Mouse (Mus musculus): ENCODE data around the gene Igsf9b. TPM values are rescaled to one million over a fixed set of nuclear protein-coding genes. Genes with fewer than 3 reads are reported as not detected.

Gene Igsf9b
- polyA plus RNA-seq, 2 experiments from 2014 or later, result 1.3 to 2.3 TPM

GRCm38 (mm10) chr9:27289543-27290308, 9.3 kb upstream of the Igsf9b start:
- no peak for ATAC-seq

DNA sequence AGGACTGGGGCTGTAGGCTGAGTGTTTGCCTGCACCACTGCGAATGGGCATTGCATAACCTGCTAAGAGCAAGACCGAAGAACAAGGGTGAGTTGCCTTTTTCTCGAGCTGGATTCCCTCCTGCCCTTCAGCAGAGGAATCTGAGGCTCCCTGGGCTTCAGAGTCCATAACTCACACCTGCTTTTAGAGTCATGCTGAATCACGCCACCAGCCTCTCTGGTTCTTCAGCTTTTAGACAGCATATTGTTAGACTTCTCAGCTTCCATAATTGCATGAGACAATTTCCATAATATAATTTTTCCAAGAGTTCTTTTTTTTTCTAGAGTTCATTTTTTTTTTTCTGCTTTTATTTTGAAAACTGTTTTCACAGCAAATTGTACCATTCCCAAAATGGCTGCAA, 4.6 kb upstream of the Igsf9b start:
- no peak for ATAC-seq

GRCm38 (mm10) chr9:27299286-27300187, 533 bp downstream of the Igsf9b start:
- ATAC-seq, result no peak

GRCm38 (mm10) chr9:27300188-27300691, 1.2 kb downstream of the Igsf9b start:
- peak; percentile 58 for ATAC-seq

DNA sequence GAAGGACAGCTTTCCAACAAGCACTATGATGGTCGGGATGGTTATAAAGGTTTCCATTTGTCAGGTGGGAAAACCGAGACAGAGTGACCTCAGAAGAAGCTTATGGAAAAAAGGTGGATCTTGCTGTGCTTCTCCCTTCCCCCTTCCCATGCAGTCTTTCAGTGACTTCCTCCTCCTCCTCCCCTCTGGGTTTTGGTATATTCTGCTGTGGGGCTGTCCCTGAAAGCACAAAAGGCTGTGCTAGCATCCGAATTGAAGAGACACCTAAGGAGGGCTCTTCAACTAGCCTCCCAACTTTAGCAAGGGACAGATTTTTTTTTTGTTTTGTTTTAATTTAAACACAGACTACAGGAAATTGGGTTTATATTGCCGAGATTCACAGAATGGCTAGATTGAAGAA, 1.7 kb downstream of the Igsf9b start:
- peak; percentile 62 for ATAC-seq

DNA sequence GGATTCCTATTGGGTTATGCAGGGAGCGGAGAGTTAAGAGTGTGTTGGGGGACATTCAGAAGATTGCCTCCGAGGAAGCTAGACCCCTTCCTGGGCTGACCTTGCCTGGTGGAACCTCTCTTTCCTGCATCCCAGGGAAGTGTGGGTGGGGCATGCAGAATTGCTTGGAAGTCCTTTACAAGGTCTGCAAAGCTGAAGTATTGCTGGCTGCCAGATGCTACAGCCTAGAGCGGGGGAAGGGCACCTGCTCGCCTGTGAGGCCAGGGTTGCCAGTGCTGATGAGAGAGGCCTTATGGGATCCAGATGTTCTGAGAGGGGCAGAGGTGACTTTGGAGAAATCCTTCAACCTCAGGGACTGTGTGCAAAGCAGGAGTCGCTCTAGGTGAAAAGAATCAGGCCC, 2.5 kb downstream of the Igsf9b start:
- ATAC-seq, result no peak

DNA sequence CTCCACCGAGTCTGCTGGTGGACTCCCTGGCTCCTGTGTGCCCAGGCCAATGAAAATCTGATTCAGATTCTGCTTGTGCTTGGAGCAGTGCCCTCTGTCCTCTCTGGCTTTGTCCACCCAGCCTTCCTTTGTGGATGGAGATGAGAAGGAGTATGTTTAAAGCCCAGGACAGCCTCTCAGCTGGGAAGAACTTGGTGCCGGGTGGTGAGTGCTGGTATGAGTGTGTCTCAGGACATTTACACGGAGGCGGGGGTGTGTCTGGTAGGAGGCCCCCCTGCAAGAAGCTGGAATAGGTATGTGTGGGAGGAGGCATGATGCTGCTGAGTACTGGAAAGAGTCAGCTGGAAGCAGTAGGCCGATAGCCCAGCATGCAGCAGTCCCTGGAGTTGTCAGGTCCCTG, 3.3 kb downstream of the Igsf9b start:
- ATAC-seq, result no peak

GRCm38 (mm10) chr9:27303571-27304484, 4.8 kb downstream of the Igsf9b start:
- no peak for ATAC-seq

DNA sequence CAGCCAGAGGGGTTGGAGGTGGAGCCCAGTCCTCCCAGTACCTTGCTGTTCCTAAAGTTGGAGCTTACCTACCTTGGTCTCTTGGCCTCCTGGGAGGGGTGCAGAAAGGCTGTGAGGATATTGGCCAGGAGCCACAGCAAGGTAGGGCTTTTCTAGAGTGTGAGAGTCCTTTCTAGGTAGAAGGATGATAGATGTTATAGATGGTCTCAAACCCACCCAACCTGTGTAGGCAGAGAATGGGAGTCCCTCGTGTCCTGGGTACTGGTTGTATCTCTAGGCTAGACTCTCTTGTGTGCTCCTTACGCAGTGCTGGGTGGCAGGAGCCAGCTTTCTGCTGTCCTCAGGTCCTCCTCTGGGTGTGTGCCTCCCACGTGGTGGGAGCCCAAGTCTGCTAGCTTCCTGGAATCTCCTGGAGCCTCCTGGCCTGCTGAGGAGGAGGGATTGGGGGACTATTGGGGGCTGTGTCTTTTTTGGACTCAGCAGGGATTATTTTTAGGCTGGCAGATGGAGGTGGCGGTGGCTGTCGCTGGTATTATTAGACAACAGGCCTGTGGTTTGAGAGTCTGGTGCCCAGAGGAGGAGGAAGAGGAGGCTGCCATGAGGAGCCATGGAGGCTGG, 5.6 kb downstream of the Igsf9b start:
- ATAC-seq, result no peak

DNA sequence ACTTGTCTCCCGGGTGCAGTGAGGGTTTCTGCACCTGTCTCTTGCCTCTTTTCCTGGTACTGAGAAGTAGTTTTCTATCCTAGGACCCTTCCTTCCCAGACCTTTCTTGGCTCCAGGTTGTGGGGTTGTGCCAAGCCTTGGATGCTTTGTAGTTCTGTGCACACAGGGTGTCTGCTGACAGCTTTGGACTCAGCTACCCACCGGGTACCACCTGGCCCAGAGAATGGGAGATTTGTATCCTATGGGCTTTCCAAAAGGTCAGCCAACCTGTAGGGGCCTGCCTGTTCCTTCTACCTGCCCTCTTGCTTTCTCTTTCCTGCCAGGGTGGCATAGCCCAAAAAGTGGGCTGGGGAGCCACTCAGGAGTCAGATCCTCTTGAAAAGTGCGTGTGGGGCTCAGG, 6.5 kb downstream of the Igsf9b start:
- no peak for ATAC-seq

DNA sequence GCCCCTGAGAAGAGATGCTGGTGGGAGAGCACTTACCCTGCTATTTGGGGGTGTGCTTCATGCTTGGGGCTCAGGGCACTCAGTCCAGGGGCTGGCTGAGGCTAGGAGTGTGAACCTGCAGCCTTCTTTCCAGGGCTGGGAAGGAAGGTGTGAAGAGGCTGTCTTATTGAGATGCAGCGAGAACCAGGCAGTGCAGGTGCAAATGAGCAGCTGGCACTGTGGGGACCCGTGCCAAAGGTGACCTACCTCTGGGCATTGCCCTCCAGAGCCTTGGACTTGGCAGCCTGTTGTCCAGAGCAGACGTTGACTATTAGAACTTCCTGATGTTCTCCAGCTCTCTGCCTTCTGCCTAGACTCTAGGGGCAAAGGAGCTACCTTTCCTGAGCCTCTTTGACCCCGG, 7.6 kb downstream of the Igsf9b start:
- no peak for ATAC-seq

- no peak for ATAC-seq
Observed at GRCm38 (mm10) chr9:27307265-27307664, 8.3 kb downstream of the Igsf9b start.

- ATAC-seq, result no peak
Observed at GRCm38 (mm10) chr9:27308045-27308444, 9.0 kb downstream of the Igsf9b start.

DNA sequence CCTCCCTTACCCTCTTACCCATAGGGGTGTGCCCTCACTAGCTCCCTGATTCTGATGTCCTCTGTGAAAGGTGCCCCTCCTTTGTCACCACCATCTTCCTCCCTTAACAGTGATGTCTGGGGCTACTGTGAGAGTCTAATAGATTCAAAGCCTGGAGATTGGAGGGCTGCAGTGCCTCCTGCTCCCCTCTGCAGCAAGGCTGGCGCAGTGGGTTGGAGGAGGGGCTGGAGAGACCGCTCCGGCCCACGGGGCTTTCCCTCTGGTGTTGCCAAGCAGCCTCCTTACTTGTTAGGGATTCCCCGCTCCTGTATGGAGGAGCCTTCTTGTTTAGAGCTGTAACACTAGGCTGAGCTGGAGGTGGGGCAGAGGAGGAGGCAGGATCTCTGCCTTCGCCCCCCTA, 9.6 kb downstream of the Igsf9b start:
- ATAC-seq, result no peak

DNA sequence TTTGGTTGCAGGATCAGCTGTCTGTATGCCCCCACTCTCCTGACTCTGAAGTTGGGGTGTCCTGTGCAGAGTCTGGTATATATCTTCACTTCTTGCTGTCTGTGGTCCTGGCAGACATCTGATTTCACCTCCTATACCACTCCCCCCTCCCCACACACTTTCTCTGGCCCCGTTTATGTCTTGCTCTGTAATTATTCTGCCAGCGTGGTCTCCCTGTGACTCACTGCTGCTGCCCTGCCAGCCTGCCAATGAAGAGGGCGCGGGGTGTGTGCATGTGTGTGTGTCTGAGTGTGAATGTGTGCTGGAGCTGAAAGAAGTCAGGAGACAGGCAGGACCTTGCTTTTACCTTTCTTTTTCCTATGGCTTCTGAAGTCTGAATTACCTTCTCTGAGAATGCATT, 11.0 kb downstream of the Igsf9b start:
- no peak for ATAC-seq

DNA sequence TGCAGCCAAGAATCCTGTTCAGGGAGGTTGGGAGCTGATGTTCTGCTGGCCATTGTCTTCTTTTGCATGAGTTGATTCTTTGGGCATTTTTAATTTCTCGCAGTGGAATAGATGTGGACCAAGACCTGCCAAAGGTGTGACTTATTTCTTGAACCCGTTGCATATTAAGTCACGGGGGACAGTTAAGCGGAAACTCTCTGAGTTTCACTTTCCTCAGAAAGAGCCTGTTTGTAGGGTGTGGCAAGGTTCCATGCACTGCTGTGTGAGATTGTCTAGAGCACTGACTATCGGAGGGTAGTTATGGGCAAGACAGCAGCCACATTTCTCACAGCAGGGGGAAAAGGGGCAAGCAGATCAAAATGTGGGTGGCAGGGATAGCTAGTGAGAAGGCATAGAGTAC, 14.4 kb downstream of the Igsf9b start:
- ATAC-seq, result no peak

DNA sequence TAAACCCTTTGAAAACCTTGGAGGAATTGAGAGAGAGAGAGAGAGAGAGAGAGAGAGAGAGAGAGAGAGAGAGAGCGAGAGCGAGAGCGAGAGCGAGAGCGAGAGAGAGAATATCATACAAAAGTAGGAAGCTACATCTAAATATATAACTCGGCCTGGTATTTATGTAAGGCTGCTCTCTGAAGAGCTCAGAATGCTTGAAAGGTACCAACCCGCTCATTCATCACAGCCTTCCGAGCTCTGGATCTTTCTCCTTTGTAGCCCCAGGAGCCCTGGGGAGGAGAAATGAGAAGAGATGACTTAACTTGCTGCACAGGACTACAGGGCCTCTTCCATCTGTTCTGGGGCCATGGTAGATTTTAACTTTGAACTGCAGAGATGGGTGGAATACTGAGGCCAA, 22.3 kb downstream of the Igsf9b start:
- no peak for ATAC-seq

DNA sequence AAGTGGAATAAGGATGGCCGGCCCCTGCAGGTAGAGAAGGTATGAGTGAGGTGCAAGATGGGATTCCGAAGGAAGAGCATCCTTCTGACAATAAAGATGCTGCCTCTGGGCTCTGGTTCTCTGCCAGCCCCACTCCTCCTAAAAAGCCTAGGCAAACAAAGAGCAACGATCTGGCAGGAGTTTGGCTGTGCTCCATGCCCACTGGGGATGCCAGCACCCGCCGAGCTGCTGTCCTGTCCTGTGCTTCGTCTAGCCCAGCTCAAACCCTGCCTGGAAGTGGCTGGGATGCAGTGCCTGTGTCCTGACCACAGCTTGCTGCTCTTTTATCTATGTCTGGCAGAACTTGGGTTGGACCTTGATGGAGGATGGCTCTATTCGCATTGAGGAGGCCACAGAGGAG, 23.3 kb downstream of the Igsf9b start:
- no peak for ATAC-seq

- ATAC-seq, result no peak
Observed at GRCm38 (mm10) chr9:27323412-27323811, 24.4 kb downstream of the Igsf9b start.

- ATAC-seq, result no peak
Observed at GRCm38 (mm10) chr9:27325920-27326319, 26.9 kb downstream of the Igsf9b start.

GRCm38 (mm10) chr9:27327558-27327957, 28.6 kb downstream of the Igsf9b start:
- no peak for ATAC-seq

DNA sequence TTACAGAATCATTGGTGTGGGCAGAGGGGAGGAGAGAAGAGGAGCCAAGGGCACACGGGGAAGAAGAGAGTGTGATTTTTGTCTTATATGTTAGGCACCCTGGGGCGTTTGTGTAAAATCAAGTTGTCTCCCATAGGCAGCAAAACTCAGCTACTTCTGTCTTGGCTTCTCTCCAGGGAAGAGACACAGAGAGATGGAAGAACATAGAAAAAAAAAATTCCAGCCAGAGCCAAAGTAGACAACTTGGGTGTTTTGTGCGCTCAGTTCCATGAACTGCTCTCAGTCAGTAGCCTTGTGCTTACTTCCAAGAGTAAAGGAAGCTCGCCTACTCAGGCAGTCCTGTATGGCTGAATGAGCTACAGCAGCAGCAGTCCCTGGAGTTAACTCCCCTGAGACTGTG, 31.4 kb downstream of the Igsf9b start:
- ATAC-seq, result no peak
